Mouse (Mus musculus) left cerebral cortex, adult 8-10 months (tissue): Measurements from ENCODE around the gene Atad2b. TPM values are rescaled to one million over a fixed set of nuclear protein-coding genes. Genes with fewer than 3 reads are reported as not detected.
"Not testable (repeated sequence)": the region's sequence is repeated elsewhere in the genome, so short reads cannot be mapped to it uniquely, and the experiment has no call there.

Experiments
- DNase-seq, 2 experiments: peaks; one replicate each; pipeline ENCODE4 v3.0.0; 2022; ENCODE audit warnings: low spot score in 2 of 2
- total RNA-seq, 4 experiments: library from RNA; stranded (reverse); gene quantifications; 2 replicates each; pipeline ENCODE4 v1.2.4; 2022

The Atad2b gene
- 10 to 100 TPM; 30.1 to 35.9 (median 33.0) TPM for total RNA-seq

DNA sequence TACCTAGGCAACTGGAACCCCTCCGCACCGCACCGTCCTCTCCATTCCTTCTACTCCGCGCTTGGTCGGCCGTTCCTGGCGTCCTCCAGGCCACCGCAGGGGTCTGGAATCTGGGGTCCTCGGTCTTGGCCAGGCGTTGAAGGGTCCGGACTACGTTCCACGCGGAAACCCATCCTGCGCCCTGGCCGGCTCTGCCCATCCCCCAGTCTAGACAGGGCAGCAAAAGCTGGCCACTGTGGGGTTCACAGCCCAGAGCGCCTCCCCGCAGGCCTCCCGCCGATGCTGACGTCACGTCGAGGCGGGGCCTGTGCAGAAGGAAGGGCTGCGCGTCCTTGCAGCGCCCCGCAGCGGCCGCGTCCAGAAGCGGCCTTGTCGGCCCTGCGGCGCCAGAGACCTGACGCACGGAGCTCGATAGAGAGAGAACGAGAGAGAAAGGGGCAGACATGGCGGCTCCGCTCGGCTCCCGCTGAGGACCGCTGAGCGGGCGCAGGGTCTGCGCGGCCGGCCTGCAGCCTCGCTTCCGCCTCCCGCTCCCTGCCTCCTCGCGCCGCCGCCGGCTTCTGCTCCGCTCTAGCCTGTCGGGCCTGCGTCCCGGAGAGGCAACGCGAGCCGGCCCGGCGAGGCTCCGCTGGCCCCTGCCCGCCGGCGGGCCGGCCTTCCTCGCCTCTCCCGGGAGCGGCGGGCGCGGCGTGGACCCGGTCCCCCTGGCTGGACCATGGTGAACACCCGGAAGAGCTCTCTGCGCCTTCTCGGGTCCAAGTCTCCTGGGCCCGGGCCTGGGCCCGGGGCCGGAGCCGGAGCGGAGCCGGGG is at the start of gene Atad2b:
Gene Atad2b (plus strand): TSS at position 360 of the 811 bp plus-strand sequence.
- peak; percentile 92 to 95 for DNase-seq

DNA sequence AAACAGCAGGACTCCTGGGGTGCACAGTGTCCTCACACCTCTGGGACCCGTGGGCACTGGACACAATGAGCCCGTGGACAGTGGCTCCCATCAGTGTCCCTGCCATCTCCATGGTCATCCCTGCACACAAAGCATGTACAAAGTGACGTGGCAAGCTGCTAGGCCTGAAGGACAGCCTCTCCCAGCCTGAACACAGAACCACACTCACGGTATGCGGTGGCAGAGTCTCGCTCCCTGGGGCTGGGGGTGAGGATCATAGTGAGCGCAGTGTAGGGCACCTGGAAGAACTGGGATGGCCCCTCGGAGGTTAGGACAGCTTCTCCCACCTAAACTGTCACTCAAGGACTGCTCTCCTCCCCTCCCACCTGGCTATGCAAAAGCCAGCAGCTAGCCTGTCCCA is 48.2 kb upstream of the Atad2b start:
- no peak for DNase-seq

DNA sequence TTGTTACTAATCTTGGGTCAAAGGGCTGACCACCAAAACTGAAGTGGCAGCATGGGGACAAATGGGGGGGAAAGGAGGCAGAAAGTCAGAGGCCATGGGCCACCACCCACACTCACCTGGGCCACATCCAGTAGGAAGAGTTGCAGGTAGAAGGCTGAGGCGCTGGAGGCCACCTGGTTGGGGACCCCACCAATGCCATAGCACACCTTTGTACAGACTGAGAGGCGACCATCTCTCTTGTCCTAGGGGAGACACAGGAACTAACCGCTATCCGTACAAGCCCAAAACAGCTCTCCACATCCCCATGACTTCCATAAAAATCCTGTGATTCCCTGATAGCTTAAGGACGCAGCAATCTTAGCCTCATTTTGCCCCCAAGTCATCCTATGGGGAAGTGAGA is 45.9 kb upstream of the Atad2b start:
- DNase-seq = no peak

DNA sequence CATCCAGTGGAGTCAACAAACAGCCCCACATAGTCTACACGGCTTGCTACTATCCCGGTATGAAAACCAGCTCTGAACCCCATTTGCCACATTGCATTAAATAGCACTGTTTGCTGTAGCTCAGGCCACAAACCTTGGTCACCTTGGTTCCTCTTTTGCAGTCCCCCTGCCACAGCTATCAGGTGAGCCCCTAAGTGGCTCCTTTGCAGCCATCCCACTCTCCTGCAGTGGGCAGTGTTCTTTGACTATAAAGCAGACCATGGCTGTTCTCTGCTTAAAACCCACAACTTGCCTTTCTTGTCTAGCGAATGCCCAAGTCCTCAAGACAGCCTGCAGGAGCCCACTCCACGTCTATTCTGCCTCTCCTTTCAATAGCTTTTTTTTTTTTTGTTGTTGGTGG is 44.9 kb upstream of the Atad2b start:
- no peak for DNase-seq

DNA sequence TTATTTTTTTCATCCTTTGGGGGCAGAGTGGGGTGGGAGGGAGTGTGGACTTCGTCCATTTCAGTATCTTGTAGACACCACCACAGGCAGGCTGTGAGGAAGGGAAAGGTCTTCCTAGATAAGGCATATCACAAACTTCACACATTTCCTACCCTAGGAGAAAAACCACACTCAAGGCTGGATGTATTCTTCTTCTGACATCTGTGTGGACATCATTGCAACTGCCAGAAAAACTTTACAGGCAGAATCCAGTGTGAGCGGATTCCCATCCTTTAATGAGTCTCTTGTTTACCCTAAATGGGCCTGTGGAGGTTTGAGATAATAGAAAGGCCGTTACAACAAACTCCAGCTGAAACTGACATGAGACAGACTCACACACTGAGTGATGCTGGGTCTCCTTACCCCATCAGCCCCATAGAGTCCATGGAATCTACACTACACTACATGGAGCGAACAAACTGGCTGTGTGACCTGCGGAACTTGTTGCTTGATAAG is 44.1 kb upstream of the Atad2b start:
- no peak for DNase-seq

DNA sequence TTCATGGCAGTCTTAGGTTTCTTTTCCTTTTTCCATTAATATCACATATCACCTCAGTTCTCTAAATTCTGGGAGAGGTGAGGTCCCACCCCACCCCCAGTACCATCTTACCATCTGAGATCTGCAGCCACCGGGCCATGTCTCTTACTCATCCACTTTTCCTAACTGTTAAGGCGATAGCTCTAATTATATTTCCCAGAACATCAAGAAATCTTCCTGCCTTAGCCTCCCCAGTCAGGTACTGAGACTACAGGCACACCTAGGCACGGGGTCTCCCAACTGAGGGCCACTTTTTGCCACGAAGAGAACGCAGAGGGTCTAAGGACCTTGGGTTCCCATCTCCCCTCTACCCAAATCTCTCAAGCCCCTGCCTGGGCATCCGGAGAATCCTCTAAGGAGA is 43.6 kb upstream of the Atad2b start:
- DNase-seq = no peak

DNA sequence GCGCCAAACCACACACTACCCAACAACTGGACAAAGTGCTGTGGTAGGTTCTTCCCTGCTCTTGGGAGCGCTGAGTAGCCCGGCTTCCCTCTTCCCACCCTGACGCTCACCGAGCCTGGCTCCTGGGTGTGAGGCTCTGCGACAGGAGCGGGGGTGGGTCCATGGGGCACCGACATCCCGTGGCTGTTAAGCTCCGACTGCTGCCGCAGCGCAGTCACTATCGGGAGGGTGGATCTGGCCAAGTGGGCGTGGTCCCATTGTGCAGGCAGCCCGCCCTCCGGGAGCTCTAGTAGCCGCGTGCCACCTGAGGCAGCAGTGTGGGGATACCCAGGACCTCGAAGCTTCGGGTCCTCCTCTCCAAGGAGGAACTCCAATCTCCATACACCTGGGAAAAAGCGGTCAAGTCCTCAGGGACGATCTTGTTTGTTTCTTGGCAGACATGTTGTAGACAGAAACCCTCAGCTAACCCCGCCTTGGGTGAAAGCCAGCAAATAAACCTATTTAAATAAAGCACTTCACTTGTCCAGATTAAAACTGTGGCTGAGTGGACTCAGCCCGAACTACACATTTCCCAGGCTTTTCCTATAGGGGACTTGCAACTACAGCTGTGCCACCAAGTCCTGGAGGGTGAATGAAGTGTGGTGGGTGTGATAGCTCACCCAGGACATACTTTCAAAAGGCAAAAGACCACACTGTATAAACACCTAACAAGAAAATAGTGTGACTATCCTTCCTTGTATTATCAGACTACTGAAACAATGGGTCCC is 42.8 kb upstream of the Atad2b start, which contains the start of gene Mfsd2b:
Gene Mfsd2b (minus strand): TSS at position 199 of the 767 bp plus-strand sequence.
- DNase-seq = peak in 1 of 2 experiments; percentile 18

DNA sequence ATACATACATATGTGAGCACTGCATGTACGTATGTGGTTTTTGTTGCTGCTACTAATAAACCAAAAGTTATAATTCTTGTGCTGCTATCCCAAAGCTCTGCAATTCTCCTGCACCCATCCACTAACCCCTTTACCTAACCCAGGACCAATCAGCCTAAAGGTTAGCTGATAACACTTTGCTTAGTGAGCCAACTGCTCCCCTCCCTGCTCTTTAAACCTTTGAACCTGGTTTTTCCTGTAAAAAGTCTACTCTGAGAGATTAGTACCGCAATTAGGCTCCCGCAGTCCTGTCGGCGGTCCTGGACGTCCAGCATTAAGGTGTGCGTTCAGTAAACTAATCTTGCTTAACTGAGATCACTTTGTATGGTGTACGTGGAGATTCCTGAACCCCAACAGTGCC is 41.5 kb upstream of the Atad2b start:
- DNase-seq = no peak

DNA sequence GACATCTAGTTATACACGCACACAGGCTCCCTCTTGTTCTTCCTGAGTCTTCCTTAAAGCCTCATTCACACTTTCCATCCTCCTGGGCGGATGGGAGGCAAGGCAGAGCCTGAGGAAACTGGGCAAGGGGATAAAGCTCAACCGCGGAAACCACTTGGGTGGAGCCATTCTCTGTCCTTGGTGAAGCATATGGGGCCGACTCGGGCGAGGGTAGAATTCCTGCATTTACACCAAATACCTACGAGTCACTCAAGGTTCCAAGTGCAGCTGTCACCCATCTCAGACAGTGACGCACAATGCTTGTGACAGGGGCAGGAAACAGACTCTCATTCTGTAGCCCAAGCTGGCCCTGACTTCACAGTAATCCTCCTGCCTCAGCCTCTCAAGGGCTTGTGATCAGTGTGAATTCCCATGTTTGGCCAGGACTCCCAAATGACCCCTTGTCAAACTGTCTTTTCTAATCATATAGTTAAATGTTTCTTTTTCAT is 38.8 kb upstream of the Atad2b start:
- no peak for DNase-seq

DNA sequence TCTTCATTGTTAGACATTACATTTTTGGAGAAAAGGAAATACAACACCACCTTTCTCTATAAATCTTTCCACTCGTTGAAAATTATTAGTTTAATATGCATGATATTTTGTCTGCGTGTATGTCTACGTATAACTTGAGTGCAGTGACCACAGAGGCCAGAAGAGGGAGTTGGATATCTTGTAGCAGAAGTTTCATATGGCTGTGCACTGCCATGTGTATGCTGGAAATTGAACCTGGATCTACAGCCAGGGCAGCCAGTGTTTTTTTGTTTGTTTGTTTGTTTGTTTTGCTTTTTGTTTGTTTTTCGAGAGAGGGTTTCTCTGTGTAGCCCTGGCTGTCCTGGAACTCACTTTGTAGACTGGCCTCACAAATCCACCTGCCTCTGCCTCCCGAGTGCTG is 38.1 kb upstream of the Atad2b start:
- DNase-seq = no peak

DNA sequence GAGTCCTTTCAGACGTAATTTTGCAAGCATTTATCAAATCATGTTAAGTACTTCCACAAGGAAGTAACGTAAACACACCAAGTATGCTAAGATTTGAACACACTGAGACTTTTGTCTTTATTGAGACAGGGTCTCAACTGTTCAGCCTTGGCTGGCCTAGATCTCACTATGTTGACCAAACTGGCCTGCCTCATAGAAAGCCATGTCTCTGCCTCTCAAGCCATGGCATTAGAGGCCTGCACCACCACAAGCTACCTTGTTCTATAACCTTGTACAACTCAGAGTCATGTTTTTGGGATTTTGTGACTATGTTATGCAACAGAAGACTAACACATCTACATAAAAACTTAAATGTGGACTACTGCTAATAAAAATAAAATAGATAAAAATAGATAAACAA is 35.1 kb upstream of the Atad2b start:
- DNase-seq = no peak

DNA sequence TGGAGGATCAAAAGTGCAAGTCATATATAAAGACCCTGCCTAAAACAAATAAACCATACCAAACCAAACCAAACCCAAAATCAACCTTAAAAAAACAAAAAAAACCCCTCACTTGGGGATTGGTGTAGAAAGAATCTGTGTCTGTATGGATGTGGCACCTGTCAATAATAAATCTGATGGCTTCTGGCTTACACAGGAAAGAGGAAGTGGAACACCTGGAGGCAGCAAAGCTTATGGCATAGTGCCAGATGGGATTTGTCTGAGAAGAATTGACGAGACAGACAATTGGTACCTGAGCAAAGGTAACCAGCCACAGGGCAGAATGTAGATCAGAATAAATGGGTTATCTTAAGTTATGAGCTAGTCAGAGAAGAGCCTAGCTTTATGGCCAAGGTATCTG is 32.1 kb upstream of the Atad2b start:
- DNase-seq = no peak

DNA sequence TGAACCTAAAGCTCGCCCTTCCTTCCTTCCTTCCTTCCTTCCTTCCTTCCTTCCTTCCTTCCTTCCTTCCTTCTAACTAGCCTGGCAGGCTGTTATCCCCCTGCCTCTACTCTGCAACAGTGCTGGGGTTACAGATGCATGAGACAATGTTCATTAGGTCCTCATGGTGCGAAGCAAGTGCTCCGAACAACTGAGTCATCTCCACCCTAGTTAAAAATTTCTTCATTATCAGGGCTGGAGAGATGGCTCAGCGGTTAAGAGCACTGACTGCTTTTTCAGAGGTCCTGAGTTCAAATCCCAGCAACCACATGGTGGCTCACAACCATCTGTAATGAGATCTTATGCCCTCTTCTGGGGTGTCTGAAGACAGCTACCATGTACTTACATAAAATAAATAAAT is 30.6 kb upstream of the Atad2b start:
- DNase-seq = not testable (repeated sequence)

DNA sequence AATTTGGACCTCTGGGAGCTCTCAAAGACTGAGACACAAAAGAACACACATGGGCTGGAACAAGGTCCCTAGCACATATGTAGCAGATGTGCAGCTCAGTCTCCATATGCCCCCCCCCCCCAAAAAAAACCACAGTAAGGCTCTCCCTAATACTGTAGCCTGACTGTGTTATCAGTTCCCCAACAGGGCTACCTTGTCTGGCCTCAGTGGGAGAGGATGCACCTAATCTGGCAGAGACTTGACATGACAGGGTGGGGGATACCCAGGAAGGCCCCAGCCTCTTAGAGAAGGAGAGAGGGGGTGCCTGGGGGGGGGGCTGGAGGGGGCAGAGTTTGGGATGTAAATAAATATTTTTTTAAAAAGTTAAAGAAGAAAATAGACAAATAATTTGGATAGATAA is 28.4 kb upstream of the Atad2b start:
- DNase-seq = no peak

DNA sequence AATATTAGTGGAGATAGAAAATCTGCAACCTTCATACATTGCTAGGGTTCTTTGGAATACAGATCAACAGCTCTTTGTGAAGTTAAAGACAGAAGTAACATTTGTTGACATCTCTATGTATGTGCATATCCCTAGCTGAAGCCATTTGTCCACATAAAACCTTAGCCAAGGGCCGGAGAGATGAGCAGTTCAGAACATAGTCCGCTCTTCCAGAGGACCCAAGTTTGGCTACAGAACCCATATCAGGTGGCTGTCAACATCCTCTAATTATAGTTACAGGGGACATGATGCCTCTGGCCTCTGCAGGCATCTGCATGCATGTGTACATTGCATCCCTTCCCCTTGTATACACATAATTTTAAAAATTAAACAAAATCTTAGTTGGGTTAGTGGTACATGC is 27.9 kb upstream of the Atad2b start:
- DNase-seq = no peak

DNA sequence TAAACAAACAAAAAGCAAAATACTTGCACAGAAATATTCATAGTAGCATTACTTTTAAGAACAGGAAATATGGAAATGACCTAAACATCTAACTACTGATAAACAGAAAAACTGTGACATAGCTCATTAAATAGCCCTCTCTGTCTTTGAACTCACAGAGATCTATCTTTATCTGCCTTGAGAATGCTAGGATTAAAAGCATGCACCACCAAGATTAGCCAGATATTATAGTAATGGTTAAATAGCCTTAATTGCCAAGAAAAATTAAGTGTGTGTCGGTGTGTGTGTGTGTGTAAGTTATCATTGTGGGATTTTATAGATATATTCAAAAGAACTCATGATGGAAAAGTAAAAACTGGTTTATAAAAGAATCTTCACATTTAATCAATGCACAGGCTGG is 27.3 kb upstream of the Atad2b start:
- no peak for DNase-seq

DNA sequence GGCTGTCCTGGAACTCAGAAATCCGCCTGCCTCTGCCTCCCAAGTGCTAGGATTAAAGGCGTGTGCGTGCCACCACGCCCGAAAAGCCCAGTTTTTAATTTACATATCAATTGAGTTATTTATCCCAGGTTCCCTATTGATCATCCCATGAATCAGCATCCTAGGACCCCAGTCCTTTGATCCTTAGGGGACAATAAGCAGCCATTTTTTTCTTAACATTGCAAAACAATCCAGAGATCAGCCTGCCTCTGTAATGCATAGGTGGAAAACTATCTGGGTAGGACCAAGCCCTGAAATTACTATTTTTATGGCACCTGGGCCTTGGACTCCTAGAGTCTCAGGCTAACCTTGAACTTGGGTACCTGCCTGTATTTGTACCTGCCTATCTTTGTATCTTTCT is 19.1 kb upstream of the Atad2b start:
- DNase-seq = no peak

DNA sequence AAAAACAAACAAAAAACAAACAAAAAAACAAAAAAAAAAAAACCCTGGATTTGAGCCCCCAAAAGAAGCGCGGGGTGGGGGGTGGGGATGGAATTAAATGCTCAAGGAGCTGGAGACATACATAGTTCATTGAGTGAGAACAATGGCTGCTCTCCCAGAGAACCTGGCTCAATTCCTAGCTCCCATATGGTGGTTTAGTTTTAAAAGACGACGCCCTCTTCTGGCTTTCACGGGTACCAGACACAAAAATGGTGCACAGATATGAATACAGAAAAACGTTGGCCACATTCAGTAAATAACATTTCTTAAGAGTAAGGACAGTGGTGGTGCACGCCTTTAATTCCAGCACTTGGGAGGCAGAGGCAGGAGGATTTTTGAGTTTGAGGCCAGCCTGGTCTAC is 11.2 kb upstream of the Atad2b start:
- no peak for DNase-seq

DNA sequence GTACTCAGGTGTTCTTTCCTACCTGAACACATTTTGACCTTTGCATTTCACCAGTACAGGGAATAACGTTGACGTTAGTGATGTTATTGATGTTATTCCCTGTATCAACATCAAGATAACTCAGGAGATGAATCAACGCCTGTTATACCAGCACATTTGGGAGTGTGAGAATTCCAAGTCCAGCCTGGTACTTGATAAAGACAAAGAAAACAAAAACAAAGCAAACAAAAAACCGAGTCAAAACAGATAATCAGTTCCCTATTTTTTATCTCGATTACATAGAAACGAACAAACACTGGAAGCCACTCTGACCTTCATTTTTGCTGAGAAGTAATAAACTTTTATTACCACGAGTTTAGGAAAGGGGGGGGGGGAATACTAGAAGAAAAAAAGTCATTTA is 10.7 kb upstream of the Atad2b start:
- DNase-seq = no peak

DNA sequence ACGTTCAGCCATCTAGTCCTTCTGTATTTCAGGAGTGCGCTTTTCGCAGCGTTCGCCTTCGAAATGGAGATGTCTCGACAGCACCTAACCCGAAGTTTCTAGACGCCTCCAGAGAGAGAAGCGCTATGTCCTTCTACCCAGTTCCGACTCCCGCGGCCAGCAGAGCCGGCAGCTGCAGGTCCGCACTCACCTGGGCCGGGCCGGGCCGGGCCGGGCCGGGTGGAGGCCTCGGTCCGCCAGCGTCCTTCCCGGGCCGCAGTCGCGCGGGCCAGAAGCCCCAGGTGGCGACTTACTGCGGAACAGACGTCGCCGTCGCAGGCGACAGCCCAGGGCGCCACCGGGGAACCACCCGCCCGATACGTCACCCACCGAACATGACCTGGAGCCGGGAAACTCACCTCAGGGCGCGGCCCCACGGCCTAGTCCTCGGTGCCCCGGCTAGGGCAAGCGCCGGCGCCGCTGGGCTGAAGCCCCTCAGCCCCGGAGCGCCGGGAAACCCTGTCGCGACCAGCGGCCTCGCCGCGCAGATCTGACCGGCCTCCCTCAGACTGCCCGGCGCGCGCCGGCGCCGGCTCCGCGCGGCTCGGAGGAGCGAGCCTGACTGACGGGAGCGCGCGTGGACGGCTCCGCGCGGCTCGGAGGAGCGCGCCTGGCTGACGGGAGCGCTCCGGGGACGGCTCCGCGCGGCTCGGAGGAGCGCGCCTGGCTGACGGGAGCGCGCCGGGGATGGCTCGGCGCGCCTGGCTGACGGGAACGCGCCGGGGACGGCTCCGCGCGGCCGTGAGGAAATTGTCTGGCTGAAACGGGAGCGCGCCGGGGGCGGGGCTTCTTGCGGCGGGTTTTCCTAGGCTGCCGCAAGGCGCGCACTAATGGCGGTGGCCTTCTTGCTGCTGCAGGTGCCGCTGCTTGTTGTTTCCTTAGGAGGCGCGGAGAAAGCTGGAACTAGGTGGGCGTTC is 9.9 kb upstream of the Atad2b start, which contains the start of gene Ubxn2a:
Gene Ubxn2a (minus strand): TSS at position 755 of the 956 bp plus-strand sequence.
- DNase-seq = peak; percentile 81 to 91

DNA sequence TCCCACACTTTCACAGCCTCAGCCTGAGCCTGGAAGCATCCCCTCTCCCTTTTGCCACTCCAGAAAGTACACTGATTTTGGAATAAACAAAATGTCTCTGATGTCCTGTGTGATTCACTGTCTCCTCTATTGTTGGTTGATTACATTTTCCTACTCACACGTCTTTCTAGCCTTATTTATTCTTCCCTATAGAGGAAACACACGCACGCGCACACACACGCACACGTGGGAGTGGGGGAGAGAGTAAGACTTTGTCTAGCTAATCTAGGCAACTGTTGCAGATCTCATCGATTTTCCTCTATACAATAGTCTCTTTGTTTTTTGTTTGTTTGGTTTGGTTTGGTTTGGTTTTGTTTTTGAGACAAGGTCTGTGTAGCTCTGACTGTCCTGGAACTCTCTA is 8.8 kb upstream of the Atad2b start:
- DNase-seq = no peak
